Mouse (Mus musculus): ENCODE results near the gene Sh3bgrl2. TPM values are rescaled to one million over a fixed set of nuclear protein-coding genes. Genes with fewer than 3 reads are reported as not detected.

The Sh3bgrl2 gene
- total and polyA plus RNA-seq, 2 experiments from 2014 or later, result 6.8 to 9.0 TPM

- no peaks in the 10 kb centered on the region for H3K27me3 ChIP-seq (ENCODE audit: insufficient read depth, low read length)
- H3K4me1 ChIP-seq (ENCODE audit: insufficient read depth), result no peaks in the 10 kb centered on the region
- 0 out of 2 replicates have a peak overlapping the region, but pooled peaks have one; percentile 16 for H3K27ac ChIP-seq (ENCODE audit: low read depth, low read length)
- no peak overlapping the region for H3K9ac ChIP-seq
- no peaks in the 10 kb centered on the region for H3K36me3 ChIP-seq (ENCODE audit: insufficient read depth)
- H3K9me3 ChIP-seq (ENCODE audit: low read length), result no peaks in the 10 kb centered on the region
- DNase-seq (peak; percentile 94), ATAC-seq (peak; percentile 95)
- H3K4me3 ChIP-seq (ENCODE audit: low read depth, low read length), result no peak overlapping the region
- H3K4me2 ChIP-seq (ENCODE audit: low read depth), result no peak overlapping the region
- TF ChIP-seq CTCF (IDR thresholded peaks at IDR 0.05; ENCODE audit: low read depth), result peak; percentile 98
- WGBS, result 33% methylated on average over 9 of the region's 9 CpGs
Measured at GRCm38 (mm10) chr9:83609422-83610297, 61.5 kb downstream of the Sh3bgrl2 start.

- H3K4me1 ChIP-seq (ENCODE audit: insufficient read depth), result 0 out of 2 replicates have a peak, but pooled peaks cover 6% of the 10 kb centered on the region
- H3K27me3 ChIP-seq (ENCODE audit: insufficient read depth, low read length), result no peaks in the 10 kb centered on the region
- H3K9me3 ChIP-seq (ENCODE audit: low read length), result no peaks in the 10 kb centered on the region
- H3K36me3 ChIP-seq (ENCODE audit: insufficient read depth), result no peaks in the 10 kb centered on the region
- H3K4me2 ChIP-seq (ENCODE audit: low read depth), result no peak overlapping the region
- no peak overlapping the region for H3K4me3 ChIP-seq (ENCODE audit: low read depth, low read length)
- DNase-seq (no peak), ATAC-seq (peak; percentile 43; the same call in 1 of the 2 replicates)
- H3K9ac ChIP-seq, result no peak overlapping the region
- no peak for TF ChIP-seq CTCF (IDR thresholded peaks at IDR 0.05; ENCODE audit: low read depth)
- 42% methylated on average over 6 of the region's 6 CpGs for WGBS
- H3K27ac ChIP-seq (ENCODE audit: low read depth, low read length), result no peak overlapping the region
Measured at GRCm38 (mm10) chr9:83615912-83616585, 67.9 kb downstream of the Sh3bgrl2 start.

GRCm38 (mm10) chr9:83616586-83617081 is 68.5 kb downstream of the Sh3bgrl2 start:
- H3K4me1 ChIP-seq (ENCODE audit: insufficient read depth), result 0 out of 2 replicates have a peak, but pooled peaks cover 6% of the 10 kb centered on the region
- DNase-seq (no peak), ATAC-seq (peak; percentile 23; the same call in 1 of the 2 replicates)
- no peak overlapping the region for H3K4me3 ChIP-seq (ENCODE audit: low read depth, low read length)
- WGBS, result 29% methylated on average over 7 of the region's 7 CpGs
- TF ChIP-seq CTCF (IDR thresholded peaks at IDR 0.05; ENCODE audit: low read depth), result no peak
- no peak overlapping the region for H3K9ac ChIP-seq
- H3K36me3 ChIP-seq (ENCODE audit: insufficient read depth), result no peaks in the 10 kb centered on the region
- H3K27ac ChIP-seq (ENCODE audit: low read depth, low read length), result no peak overlapping the region
- no peaks in the 10 kb centered on the region for H3K27me3 ChIP-seq (ENCODE audit: insufficient read depth, low read length)
- no peaks in the 10 kb centered on the region for H3K9me3 ChIP-seq (ENCODE audit: low read length)
- no peak overlapping the region for H3K4me2 ChIP-seq (ENCODE audit: low read depth)

- Histone ChIP-seq H3K4me1 (ENCODE audit: insufficient read depth) (no peaks in the 10 kb centered on the region), H3K4me2 (ENCODE audit: low read depth) (no peak overlapping the region), H3K27me3 (ENCODE audit: insufficient read depth, low read length) (no peaks in the 10 kb centered on the region), H3K27ac (ENCODE audit: low read depth, low read length) (no peak overlapping the region), H3K9ac (no peak overlapping the region), H3K4me3 (ENCODE audit: low read depth, low read length) (no peak overlapping the region), H3K9me3 (ENCODE audit: low read length) (no peaks in the 10 kb centered on the region), H3K36me3 (ENCODE audit: insufficient read depth) (no peaks in the 10 kb centered on the region)
- no peak for DNase-seq
- ATAC-seq, result no peak
- no peak for TF ChIP-seq CTCF (IDR thresholded peaks at IDR 0.05; ENCODE audit: low read depth)
- 62% methylated on average over 6 of the region's 6 CpGs for WGBS
Measured at GRCm38 (mm10) chr9:83623455-83623854, 75.3 kb downstream of the Sh3bgrl2 start.

GRCm38 (mm10) chr9:83624193-83624592 is 76.1 kb downstream of the Sh3bgrl2 start:
- TF ChIP-seq CTCF (IDR thresholded peaks at IDR 0.05; ENCODE audit: low read depth), result no peak
- DNase-seq (no peak), ATAC-seq (no peak)
- H3K36me3 ChIP-seq (ENCODE audit: insufficient read depth), result no peaks in the 10 kb centered on the region
- no peaks in the 10 kb centered on the region for H3K27me3 ChIP-seq (ENCODE audit: insufficient read depth, low read length)
- no peak overlapping the region for H3K4me2 ChIP-seq (ENCODE audit: low read depth)
- 85% methylated on average over 5 of the region's 5 CpGs for WGBS
- no peaks in the 10 kb centered on the region for H3K9me3 ChIP-seq (ENCODE audit: low read length)
- H3K4me3 ChIP-seq (ENCODE audit: low read depth, low read length), result no peak overlapping the region
- no peak overlapping the region for H3K9ac ChIP-seq
- H3K4me1 ChIP-seq (ENCODE audit: insufficient read depth), result no peaks in the 10 kb centered on the region
- no peak overlapping the region for H3K27ac ChIP-seq (ENCODE audit: low read depth, low read length)

- Histone ChIP-seq H3K4me2 (ENCODE audit: low read depth) (no peak overlapping the region), H3K4me3 (ENCODE audit: low read depth, low read length) (no peak overlapping the region), H3K9me3 (ENCODE audit: low read length) (no peaks in the 10 kb centered on the region), H3K36me3 (ENCODE audit: insufficient read depth) (no peaks in the 10 kb centered on the region), H3K4me1 (ENCODE audit: insufficient read depth) (no peaks in the 10 kb centered on the region), H3K27me3 (ENCODE audit: insufficient read depth, low read length) (no peaks in the 10 kb centered on the region), H3K27ac (ENCODE audit: low read depth, low read length) (no peak overlapping the region), H3K9ac (no peak overlapping the region)
- 56% methylated on average over 5 of the region's 5 CpGs for WGBS
- ATAC-seq (0 out of 2 replicates have a peak, but pooled peaks have one; percentile 21), DNase-seq (no peak)
- TF ChIP-seq CTCF (IDR thresholded peaks at IDR 0.05; ENCODE audit: low read depth), result no peak
Measured at GRCm38 (mm10) chr9:83625085-83625484, 77.0 kb downstream of the Sh3bgrl2 start.
